Mouse (Mus musculus) heart, embryonic 12.5 days (tissue): ENCODE measurements around the gene Slc25a34. TPM values are rescaled to one million over a fixed set of nuclear protein-coding genes. Genes with fewer than 3 reads are reported as not detected.
A peak's percentile ranks its signal among the peaks of the same experiment; 100 is the strongest.

Experiments used
- ATAC-seq: fragments of 200-750 bp; cut with Nextera tagmentation; 2 replicates; pipeline ENCODE4 v1.8.0; 2017; ENCODE audit warnings: moderate TSS enrichment, moderate library complexity; ENCODE audit not compliant: insufficient number of reproducible peaks, low FRiP score
- H3K27ac ChIP-seq: fragments of 300-500 bp; sonication (generic); 2 replicates; pipeline ENCODE4 v1.5.1; 2016; ENCODE audit warnings: mild to moderate bottlenecking, moderate library complexity; ENCODE audit not compliant: poor library complexity, severe bottlenecking
- H3K27me3 ChIP-seq: fragments of 300-500 bp; sonication (generic); replicated peaks from 2 replicates; pipeline ENCODE4 v1.6.1; 2016; ENCODE audit warnings: mild to moderate bottlenecking, moderate library complexity
- H3K36me3 ChIP-seq: fragments of 300-500 bp; sonication (generic); 2 replicates; pipeline ENCODE4 v1.6.1; 2016; ENCODE audit warnings: mild to moderate bottlenecking, moderate library complexity
- H3K4me1 ChIP-seq: fragments of 300-500 bp; sonication (generic); replicated peaks from 2 replicates; pipeline ENCODE4 v1.6.1; 2016; ENCODE audit warnings: mild to moderate bottlenecking
- H3K4me2 ChIP-seq: fragments of 300-500 bp; sonication (generic); 2 replicates; pipeline ENCODE4 v1.6.1; 2016; ENCODE audit warnings: mild to moderate bottlenecking, moderate library complexity
- H3K4me3 ChIP-seq: fragments of 300-500 bp; sonication (generic); 2 replicates; pipeline ENCODE4 v1.5.1; 2016; ENCODE audit warnings: mild to moderate bottlenecking
- H3K9ac ChIP-seq: fragments of 300-500 bp; sonication (generic); 2 replicates; pipeline ENCODE4 v1.6.1; 2016; ENCODE audit warnings: mild to moderate bottlenecking, moderate library complexity
- H3K9me3 ChIP-seq: fragments of 300-500 bp; sonication (generic); replicated peaks from 2 replicates; pipeline ENCODE4 v1.6.1; 2016; ENCODE audit warnings: mild to moderate bottlenecking, moderate library complexity
- WGBS: fragments of 180-500 bp; shearing (Covaris S2); methylation state at CpG from one replicate; pipeline ENCODE4 v1.1.7; 2016; 5-methylcytosine and 5-hydroxymethylcytosine counted together
- polyA plus RNA-seq: library from polyadenylated mRNA; unstranded; fragments of >200 nt; fragmentation: Nextera tagmentation; extraction: Ambion mirVana; gene quantifications from 2 replicates; pipeline ENCODE4 v1.2.1, GENCODE M21; 2016

Gene Slc25a34
- polyA plus RNA-seq, 1 experiment from 2014 or later, result 0.24 TPM

DNA sequence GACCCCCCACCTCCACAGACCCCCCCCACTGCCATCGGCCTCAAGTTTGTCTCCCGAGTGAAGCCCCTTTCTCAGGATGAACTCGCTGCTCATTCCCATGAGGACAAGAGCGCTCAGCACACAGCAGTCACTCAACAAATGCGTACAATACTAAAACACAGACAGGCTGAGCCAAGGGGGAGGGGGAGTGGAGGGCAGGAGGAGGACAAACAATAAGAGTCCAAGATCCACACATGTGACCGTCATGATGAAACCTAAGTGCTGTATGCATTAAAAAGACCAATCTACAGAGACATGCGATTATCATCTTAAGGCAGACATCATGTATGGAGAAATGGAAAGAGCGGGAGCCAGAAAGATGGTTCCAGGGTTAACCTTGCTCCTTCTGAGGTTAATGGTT lies 33.3 kb upstream of the Slc25a34 start:
- H3K36me3 ChIP-seq, result peaks cover 53% of the 10 kb centered on the region
- peaks cover 42% of the 10 kb centered on the region for H3K4me1 ChIP-seq
- no peak for ATAC-seq
- no peak overlapping the region for H3K9ac ChIP-seq
- H3K9me3 ChIP-seq, result no peaks in the 10 kb centered on the region
- H3K4me3 ChIP-seq, result no peak overlapping the region
- peak overlapping the region; percentile 16; the same call in 1 of the 2 replicates for H3K27ac ChIP-seq
- no peaks in the 10 kb centered on the region for H3K27me3 ChIP-seq
- H3K4me2 ChIP-seq, result no peak overlapping the region
- WGBS, result 74% methylated on average over 8 of the region's 8 CpGs

DNA sequence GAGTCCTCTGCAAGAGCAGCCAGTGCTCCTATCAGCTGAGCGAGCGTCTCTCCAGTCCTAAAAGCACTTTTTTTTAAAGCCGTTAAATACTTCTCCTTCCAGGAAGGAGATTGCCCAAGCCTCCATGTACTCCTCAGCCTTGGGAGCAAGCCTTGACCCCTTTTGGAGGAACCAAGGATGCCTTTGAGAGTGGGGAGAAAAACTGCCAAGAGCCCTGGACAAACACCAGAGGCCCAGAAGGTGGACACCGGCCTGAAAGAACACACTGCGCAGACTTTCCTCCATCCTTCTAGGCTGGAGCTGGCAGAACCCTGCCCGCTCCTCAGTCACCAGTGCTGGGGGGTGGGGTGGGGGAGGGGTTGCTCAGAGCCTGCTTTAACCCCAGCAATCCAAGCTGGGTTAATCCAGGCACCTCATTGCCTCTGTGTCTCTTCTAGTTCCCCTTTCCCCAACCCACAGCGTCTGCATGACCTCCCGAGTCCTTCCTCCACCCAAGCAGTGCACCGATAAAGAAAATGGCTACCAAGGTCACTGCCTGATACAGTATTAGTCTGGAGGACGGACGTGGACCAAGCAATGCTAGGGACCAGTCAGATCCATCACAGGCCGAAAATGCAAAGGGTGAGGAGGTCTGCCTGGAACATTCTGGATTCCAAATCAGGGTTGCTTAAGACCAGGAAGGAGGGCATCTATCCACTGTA lies 32.4 kb upstream of the Slc25a34 start:
- Histone ChIP-seq H3K9ac (no peak overlapping the region), H3K36me3 (peaks cover 53% of the 10 kb centered on the region), H3K4me1 (peaks cover 51% of the 10 kb centered on the region), H3K4me3 (no peak overlapping the region), H3K27me3 (no peaks in the 10 kb centered on the region), H3K27ac (peak overlapping the region; percentile 34; the same call in 1 of the 2 replicates), H3K9me3 (no peaks in the 10 kb centered on the region), H3K4me2 (no peak overlapping the region)
- no peak for ATAC-seq
- WGBS, result 66% methylated on average over 12 of the region's 12 CpGs

DNA sequence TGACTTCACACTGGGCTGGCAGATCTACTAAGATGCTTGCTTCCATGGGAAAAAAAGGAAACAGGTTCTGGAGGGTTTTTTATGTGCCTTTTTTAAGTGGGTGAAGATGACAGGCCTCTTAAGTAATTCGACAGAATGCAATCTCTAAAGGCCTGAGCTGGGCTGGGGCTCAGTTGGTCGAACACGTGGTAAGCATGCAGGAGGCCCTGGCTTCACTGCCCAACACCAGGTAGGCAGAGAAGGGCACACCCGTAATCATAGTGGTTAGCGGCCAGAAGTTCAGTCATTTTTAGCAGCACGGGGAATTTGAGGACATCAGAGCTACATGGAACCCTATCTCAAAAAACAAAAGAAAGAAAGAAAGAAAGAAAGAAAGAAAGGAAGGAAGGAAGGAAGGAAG lies 30.9 kb upstream of the Slc25a34 start:
- H3K4me1 ChIP-seq, result peaks cover 59% of the 10 kb centered on the region
- H3K27me3 ChIP-seq, result no peaks in the 10 kb centered on the region
- H3K4me3 ChIP-seq, result no peak overlapping the region
- ATAC-seq, result no peak
- H3K4me2 ChIP-seq, result no peak overlapping the region
- H3K9ac ChIP-seq, result no peak overlapping the region
- no peak overlapping the region for H3K27ac ChIP-seq
- H3K36me3 ChIP-seq, result peaks cover 42% of the 10 kb centered on the region
- H3K9me3 ChIP-seq, result no peaks in the 10 kb centered on the region
- 79% methylated on average over 6 of the region's 6 CpGs for WGBS

DNA sequence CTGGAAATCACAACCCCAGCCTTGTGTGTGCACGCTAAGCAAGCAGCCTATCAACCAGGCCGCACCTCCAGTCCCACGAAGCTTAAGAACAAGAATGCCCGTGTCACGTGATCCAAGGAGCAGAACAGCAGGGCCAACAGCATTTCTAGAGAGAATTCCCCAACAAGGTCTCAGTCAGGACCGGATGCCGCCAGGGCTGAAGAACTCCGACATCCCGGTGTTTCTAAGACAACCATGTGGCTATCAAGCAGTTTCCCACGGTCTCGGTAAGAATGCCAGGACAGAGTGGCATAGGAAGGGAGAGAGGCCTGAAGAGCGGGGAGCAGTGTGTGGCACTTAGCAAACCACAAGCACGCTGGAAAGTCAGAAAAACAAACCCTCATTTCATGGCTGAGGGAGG lies 30.2 kb upstream of the Slc25a34 start:
- H3K9ac ChIP-seq, result no peak overlapping the region
- 88% methylated on average over 13 of the region's 13 CpGs for WGBS
- H3K27ac ChIP-seq, result no peak overlapping the region
- no peak for ATAC-seq
- no peaks in the 10 kb centered on the region for H3K9me3 ChIP-seq
- no peaks in the 10 kb centered on the region for H3K27me3 ChIP-seq
- no peak overlapping the region for H3K4me3 ChIP-seq
- H3K4me1 ChIP-seq, result peaks cover 62% of the 10 kb centered on the region
- H3K4me2 ChIP-seq, result no peak overlapping the region
- peaks cover 37% of the 10 kb centered on the region for H3K36me3 ChIP-seq

DNA sequence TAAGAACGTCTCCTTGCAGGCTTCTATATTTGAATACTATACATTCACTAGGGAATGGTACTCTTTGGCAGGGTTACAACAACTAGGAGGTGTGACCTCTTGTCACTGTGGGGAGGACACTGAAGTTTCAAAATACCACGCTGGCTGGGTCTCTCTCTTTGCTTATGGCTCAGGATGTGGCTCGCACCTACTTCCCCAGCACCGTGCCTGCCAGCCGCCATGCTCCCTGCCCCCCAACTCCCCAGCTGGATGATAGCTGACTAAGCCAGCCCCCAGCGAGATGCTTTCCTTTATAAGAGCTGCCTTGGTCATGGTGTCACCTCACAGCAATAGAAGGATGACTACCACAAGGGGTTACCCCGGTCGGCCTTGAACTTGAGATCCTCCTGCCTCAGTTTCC lies 29.4 kb upstream of the Slc25a34 start:
- Histone ChIP-seq H3K4me1 (peaks cover 56% of the 10 kb centered on the region), H3K36me3 (peaks cover 35% of the 10 kb centered on the region), H3K9me3 (no peaks in the 10 kb centered on the region), H3K27ac (no peak overlapping the region), H3K9ac (no peak overlapping the region), H3K27me3 (no peaks in the 10 kb centered on the region), H3K4me2 (no peak overlapping the region), H3K4me3 (no peak overlapping the region)
- no peak for ATAC-seq
- 86% methylated on average over 8 of the region's 8 CpGs for WGBS

DNA sequence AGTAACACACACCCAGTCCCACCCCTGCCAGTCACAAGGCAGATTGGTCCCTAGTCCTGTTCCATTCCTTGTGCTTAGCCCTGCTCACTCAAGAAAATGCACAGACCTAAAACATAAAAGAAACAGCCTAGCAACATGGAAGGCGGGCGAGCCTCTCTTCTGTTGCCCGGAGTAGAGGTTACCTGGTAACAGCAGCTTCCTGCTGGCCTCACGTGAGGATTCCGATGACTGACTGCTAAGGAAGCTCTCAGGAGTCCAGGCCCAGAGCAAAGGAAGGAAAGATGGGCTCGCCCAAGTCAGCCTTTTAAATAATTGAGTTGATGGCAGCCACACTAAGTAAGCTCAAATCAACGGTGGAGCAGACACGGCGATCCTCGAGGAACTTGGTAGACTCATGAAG lies 28.3 kb upstream of the Slc25a34 start:
- no peak overlapping the region for H3K27ac ChIP-seq
- peaks cover 51% of the 10 kb centered on the region for H3K4me1 ChIP-seq
- ATAC-seq, result no peak
- no peak overlapping the region for H3K9ac ChIP-seq
- no peak overlapping the region for H3K4me3 ChIP-seq
- H3K4me2 ChIP-seq, result no peak overlapping the region
- no peaks in the 10 kb centered on the region for H3K27me3 ChIP-seq
- peaks cover 6% of the 10 kb centered on the region; the same call in 1 of the 2 replicates for H3K9me3 ChIP-seq
- 88% methylated on average over 10 of the region's 10 CpGs for WGBS
- peaks cover 37% of the 10 kb centered on the region for H3K36me3 ChIP-seq

DNA sequence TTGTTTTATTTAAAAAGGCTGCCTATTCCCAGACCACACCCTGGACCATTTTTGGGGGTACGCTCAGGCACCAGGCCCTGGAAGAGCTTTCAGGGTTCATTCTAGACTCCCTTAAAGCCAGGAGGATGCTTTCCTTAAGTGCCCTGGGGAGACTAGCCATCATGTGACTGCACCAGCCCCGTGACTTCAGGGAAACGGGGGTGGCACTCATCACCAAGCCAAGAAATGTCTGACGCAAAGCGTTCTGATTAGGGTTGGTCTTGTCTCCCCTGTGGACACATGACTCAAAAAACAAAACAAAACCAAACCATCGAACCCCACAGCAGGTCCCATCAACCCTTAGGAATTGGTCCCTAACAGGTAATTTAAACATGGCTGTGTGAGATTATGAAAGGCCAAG lies 27.7 kb upstream of the Slc25a34 start:
- H3K36me3 ChIP-seq, result peaks cover 42% of the 10 kb centered on the region
- H3K4me1 ChIP-seq, result peaks cover 44% of the 10 kb centered on the region
- 80% methylated on average over 6 of the region's 6 CpGs for WGBS
- H3K9ac ChIP-seq, result no peak overlapping the region
- no peak for ATAC-seq
- peaks cover 6% of the 10 kb centered on the region; the same call in 1 of the 2 replicates for H3K9me3 ChIP-seq
- no peak overlapping the region for H3K4me2 ChIP-seq
- H3K4me3 ChIP-seq, result no peak overlapping the region
- no peak overlapping the region for H3K27ac ChIP-seq
- no peaks in the 10 kb centered on the region for H3K27me3 ChIP-seq

DNA sequence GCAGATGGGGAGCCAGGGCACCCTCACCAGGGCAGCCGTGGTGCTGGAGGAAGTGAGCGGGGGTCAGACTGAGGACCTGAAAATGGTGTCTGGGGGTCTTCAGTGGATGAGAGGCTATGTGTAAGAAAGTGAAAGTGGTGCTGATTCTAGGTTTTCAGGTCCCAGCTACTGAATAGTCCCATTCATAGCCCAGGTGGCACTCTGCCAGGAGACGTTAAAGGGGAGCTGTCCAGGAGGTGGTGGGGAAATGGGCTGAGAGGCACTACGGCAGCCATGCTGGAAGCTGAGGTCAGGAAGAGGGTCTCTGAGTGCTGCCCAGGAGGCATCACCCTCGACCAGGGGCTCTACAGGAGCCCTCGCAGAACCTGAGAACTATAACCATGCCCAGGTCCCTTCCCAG lies 25.6 kb upstream of the Slc25a34 start:
- Histone ChIP-seq H3K27me3 (no peaks in the 10 kb centered on the region), H3K9me3 (peaks cover 6% of the 10 kb centered on the region; the same call in 1 of the 2 replicates), H3K9ac (0 out of 2 replicates have a peak overlapping the region, but pooled peaks have one; percentile 12), H3K36me3 (peaks cover 45% of the 10 kb centered on the region), H3K4me2 (no peak overlapping the region), H3K27ac (no peak overlapping the region), H3K4me3 (no peak overlapping the region), H3K4me1 (peaks cover 36% of the 10 kb centered on the region)
- 67% methylated on average over 6 of the region's 6 CpGs for WGBS
- no peak for ATAC-seq

DNA sequence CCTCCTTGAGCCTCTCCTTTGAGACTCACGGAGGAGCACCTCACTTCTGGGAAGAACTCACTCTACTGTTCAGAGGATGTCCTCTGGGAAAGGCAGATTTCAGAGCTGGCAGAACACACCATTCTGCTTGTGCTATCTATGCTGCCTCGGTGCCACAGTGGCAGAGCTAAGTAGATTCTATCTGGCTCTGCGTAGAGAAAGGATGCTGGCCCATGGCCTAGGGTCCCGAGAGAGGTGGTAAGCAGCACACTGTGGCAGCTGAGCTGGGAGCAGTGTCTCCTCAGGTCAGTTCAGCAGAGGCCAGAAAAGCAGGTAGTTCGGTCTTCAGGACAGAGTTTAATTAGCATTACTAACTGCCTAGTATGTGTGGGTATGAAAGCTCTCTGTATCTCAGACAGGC lies 24.6 kb upstream of the Slc25a34 start:
- Histone ChIP-seq H3K36me3 (peaks cover 37% of the 10 kb centered on the region), H3K9ac (no peak overlapping the region), H3K27me3 (no peaks in the 10 kb centered on the region), H3K9me3 (peaks cover 6% of the 10 kb centered on the region; the same call in 1 of the 2 replicates), H3K4me3 (no peak overlapping the region), H3K4me2 (no peak overlapping the region), H3K4me1 (peaks cover 41% of the 10 kb centered on the region), H3K27ac (no peak overlapping the region)
- no peak for ATAC-seq
- WGBS, result 87% methylated on average over 5 of the region's 5 CpGs

DNA sequence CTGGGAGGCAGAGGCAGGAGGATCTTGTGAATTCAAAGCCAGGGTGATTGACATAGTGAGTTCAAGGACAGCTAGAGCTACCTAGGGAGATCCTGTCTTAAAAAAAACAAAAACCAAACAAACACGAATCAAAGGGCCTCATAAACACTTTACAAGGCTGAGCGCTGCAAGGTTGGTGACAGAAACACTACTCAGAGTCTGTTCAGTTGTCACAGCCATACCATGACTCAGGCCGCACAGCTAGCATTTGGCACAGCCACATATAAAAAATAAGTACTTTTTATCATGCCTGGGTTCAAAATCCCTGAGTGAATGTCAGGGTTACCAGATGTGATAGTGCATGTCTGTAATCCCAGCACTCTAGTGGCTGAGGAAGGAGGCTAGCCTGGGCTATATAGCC lies 23.6 kb upstream of the Slc25a34 start:
- Histone ChIP-seq H3K27me3 (no peaks in the 10 kb centered on the region), H3K36me3 (peaks cover 37% of the 10 kb centered on the region), H3K27ac (no peak overlapping the region), H3K4me3 (no peak overlapping the region), H3K4me1 (peaks cover 50% of the 10 kb centered on the region), H3K9me3 (peaks cover 6% of the 10 kb centered on the region; the same call in 1 of the 2 replicates), H3K4me2 (no peak overlapping the region), H3K9ac (no peak overlapping the region)
- ATAC-seq, result no peak
- WGBS, result 87% methylated on average over 3 of the region's 3 CpGs

DNA sequence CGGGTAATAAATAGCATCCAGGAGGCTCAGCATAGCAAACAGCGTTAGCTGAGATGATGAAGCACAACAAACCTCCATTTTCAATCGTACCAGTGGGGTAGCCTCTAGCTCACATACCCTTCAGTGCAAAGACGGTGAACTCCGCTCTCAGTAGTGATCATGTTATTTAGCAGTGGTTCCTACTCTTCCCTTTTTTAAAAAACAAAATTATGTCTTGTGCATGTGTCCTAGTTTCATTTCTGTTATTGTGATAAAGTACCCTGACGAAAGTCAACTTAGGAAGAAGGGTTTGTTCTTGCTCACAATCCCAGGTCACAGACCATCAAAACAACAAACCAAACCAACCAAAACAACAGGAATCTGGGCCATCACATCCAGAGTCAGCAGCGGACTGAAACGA lies 22.4 kb upstream of the Slc25a34 start:
- no peak overlapping the region for H3K4me2 ChIP-seq
- no peak for ATAC-seq
- WGBS, result 86% methylated on average over 8 of the region's 8 CpGs
- no peak overlapping the region for H3K4me3 ChIP-seq
- peaks cover 6% of the 10 kb centered on the region; the same call in 1 of the 2 replicates for H3K9me3 ChIP-seq
- H3K36me3 ChIP-seq, result peaks cover 42% of the 10 kb centered on the region
- H3K4me1 ChIP-seq, result peaks cover 45% of the 10 kb centered on the region
- H3K9ac ChIP-seq, result no peak overlapping the region
- no peaks in the 10 kb centered on the region for H3K27me3 ChIP-seq
- H3K27ac ChIP-seq, result no peak overlapping the region
